Mouse (Mus musculus) MEL (cell line): ENCODE results near the gene Tnfsf15. TPM values are rescaled to one million over a fixed set of nuclear protein-coding genes. Genes with fewer than 3 reads are reported as not detected.

Experiments
- DNase-seq: peaks from one replicate; pipeline ENCODE4 v3.0.0; 2011; ENCODE audit warnings: low read depth, low spot score
- H3K27ac ChIP-seq: 2 replicates; pipeline ENCODE4 v1.5.1; 2012; ENCODE audit warnings: low read depth, mild to moderate bottlenecking, control low read depth, low read length, moderate library complexity; ENCODE audit not compliant: control insufficient read depth
- H3K27me3 ChIP-seq, 2 experiments: fragments of 150-350 bp in 1 of 2; sonication (generic) in 1 of 2; 2 replicates each; pipeline ENCODE4 v1.6.1; 2012; ENCODE audit warnings: low read length in 2 of 2, mild to moderate bottlenecking in 2 of 2, improper control_type of control experiment in 1 of 2, moderate library complexity in 1 of 2; ENCODE audit not compliant: insufficient read depth in 2 of 2, control insufficient read depth in 1 of 2
- H3K36me3 ChIP-seq, 2 experiments: 2 replicates each; pipeline ENCODE4 v1.6.1; 2012 to 2014; ENCODE audit warnings: low read length in 2 of 2, improper control_type of control experiment in 1 of 2, inconsistent platforms in 1 of 2, mild to moderate bottlenecking in 1 of 2; ENCODE audit not compliant: insufficient read depth in 2 of 2, control insufficient read depth in 1 of 2
- H3K4me1 ChIP-seq, 2 experiments: fragments of 150-350 bp in 1 of 2; sonication (generic) in 1 of 2; 2 replicates each; pipeline ENCODE4 v1.6.1; 2012; ENCODE audit warnings: low read length in 2 of 2, improper control_type of control experiment in 1 of 2, mild to moderate bottlenecking in 1 of 2; ENCODE audit not compliant: insufficient read depth in 2 of 2, control insufficient read depth in 1 of 2
- H3K4me3 ChIP-seq, 2 experiments: fragments of 150-350 bp in 1 of 2; sonication (generic) in 1 of 2; 2 replicates each; pipeline ENCODE4 v1.5.1; 2012; ENCODE audit warnings: low read depth in 2 of 2, low read length in 2 of 2, mild to moderate bottlenecking in 2 of 2, moderate library complexity in 2 of 2, control low read depth in 1 of 2, improper control_type of control experiment in 1 of 2; ENCODE audit not compliant: control insufficient read depth in 1 of 2, insufficient read depth in 1 of 2
- H3K79me2 ChIP-seq: 2 replicates; pipeline ENCODE4 v1.6.1; 2012; ENCODE audit warnings: mild to moderate bottlenecking, low read length, moderate library complexity; ENCODE audit not compliant: control insufficient read depth, poor library complexity, insufficient read depth
- H3K9ac ChIP-seq: 2 replicates; pipeline ENCODE4 v1.6.1; 2012; ENCODE audit warnings: low read depth, mild to moderate bottlenecking, control low read depth, low read length, moderate library complexity; ENCODE audit not compliant: control insufficient read depth, poor library complexity, severe bottlenecking
- H3K9me3 ChIP-seq: fragments of 150-350 bp; sonication (generic); replicated peaks from 2 replicates; pipeline ENCODE4 v1.6.1; 2012; ENCODE audit warnings: mild to moderate bottlenecking, low read length, improper control_type of control experiment, moderate library complexity; ENCODE audit not compliant: insufficient read depth
- CHD1 ChIP-seq: IDR thresholded peaks from 2 replicates; pipeline ENCODE4 v1.6.1; 2012; ENCODE audit warnings: low read depth, mild to moderate bottlenecking, inconsistent platforms, low read length, improper control_type of control experiment
- CHD2 ChIP-seq: IDR thresholded peaks from 2 replicates; pipeline ENCODE4 v1.6.1; 2011; ENCODE audit warnings: low read length, improper control_type of control experiment
- E2F4 ChIP-seq: IDR thresholded peaks from 2 replicates; pipeline ENCODE4 v1.6.1; 2011; ENCODE audit warnings: low read depth, low read length, improper control_type of control experiment, borderline replicate concordance
- ELF1 ChIP-seq: IDR thresholded peaks from 2 replicates; pipeline ENCODE4 v1.6.1; 2014; ENCODE audit warnings: low read depth, mild to moderate bottlenecking, inconsistent platforms, low read length, improper control_type of control experiment, moderate library complexity
- GABPA ChIP-seq: IDR thresholded peaks from 2 replicates; pipeline ENCODE4 v1.6.1; 2012; ENCODE audit warnings: low read depth, mild to moderate bottlenecking, inconsistent platforms, low read length, improper control_type of control experiment, moderate library complexity
- JUND ChIP-seq: IDR thresholded peaks from 2 replicates; pipeline ENCODE4 v1.6.1; 2011; ENCODE audit warnings: low read depth, mild to moderate bottlenecking, improper control_type of control experiment, low read length
- MAZ ChIP-seq: IDR thresholded peaks from 2 replicates; pipeline ENCODE4 v1.6.1; 2012; ENCODE audit warnings: low read depth, mild to moderate bottlenecking, inconsistent platforms, low read length, improper control_type of control experiment
- MXI1 ChIP-seq: IDR thresholded peaks from 2 replicates; pipeline ENCODE4 v1.6.1; 2011; ENCODE audit warnings: mild to moderate bottlenecking, low read depth, low read length, improper control_type of control experiment
- MYC ChIP-seq: IDR thresholded peaks from 2 replicates; pipeline ENCODE4 v1.6.1; 2011; ENCODE audit warnings: low read depth, mild to moderate bottlenecking, low read length, improper control_type of control experiment, moderate library complexity
- NELFE ChIP-seq: IDR thresholded peaks from 2 replicates; pipeline ENCODE4 v1.6.1; 2011; ENCODE audit warnings: low read depth, low read length, improper control_type of control experiment
- RCOR1 ChIP-seq: IDR thresholded peaks from 2 replicates; pipeline ENCODE4 v1.6.1; 2012; ENCODE audit warnings: low read depth, mild to moderate bottlenecking, inconsistent platforms, low read length, improper control_type of control experiment
- TCF12 ChIP-seq: IDR thresholded peaks from 2 replicates; pipeline ENCODE4 v1.6.1; 2014; ENCODE audit warnings: low read depth, mild to moderate bottlenecking, inconsistent platforms, low read length, improper control_type of control experiment, moderate library complexity
- USF2 ChIP-seq, 2 experiments: IDR thresholded peaks; 2 replicates each; pipeline ENCODE4 v1.6.1; 2011 to 2012; ENCODE audit warnings: improper control_type of control experiment in 2 of 2, low read length in 2 of 2, borderline replicate concordance in 1 of 2, inconsistent platforms in 1 of 2, low read depth in 1 of 2, mild to moderate bottlenecking in 1 of 2; ENCODE audit not compliant: insufficient read depth in 1 of 2
- ZMIZ1 ChIP-seq: IDR thresholded peaks from 2 replicates; pipeline ENCODE4 v1.6.1; 2012; ENCODE audit warnings: low read depth, mild to moderate bottlenecking, inconsistent platforms, low read length, improper control_type of control experiment, moderate library complexity
- polyA plus RNA-seq, 2 experiments: library from polyadenylated mRNA; stranded (reverse) in 1 of 2; unstranded in 1 of 2; fragments of >175 nt in 1 of 2; fragments of >200 nt in 1 of 2; gene quantifications; 2 replicates each; pipeline versions ENCODE4 v1.2.1 to v1.2.4; 2012; ENCODE audit warnings: low replicate concordance in 2 of 2, low read depth in 1 of 2; ENCODE audit not compliant: insufficient read length in 2 of 2, insufficient read depth in 1 of 2, missing spikeins in 1 of 2
- total RNA-seq: library from RNA; depleted of rRNA; stranded (reverse); fragments of 300-350 nt; gene quantifications from 2 replicates; pipeline ENCODE4 v1.2.3, GENCODE M21; 2012

The Tnfsf15 gene
- total and polyA plus RNA-seq, 3 experiments: not detected

- DNase-seq: no peak
- no peak overlapping the region for H3K27ac ChIP-seq
- H3K9me3 ChIP-seq: no peaks in the 10 kb centered on the region
- H3K36me3 ChIP-seq: no peaks in the 10 kb centered on the region
- H3K9ac ChIP-seq: no peak overlapping the region
- H3K4me3 ChIP-seq: no peak overlapping the region
- no peaks in the 10 kb centered on the region for H3K4me1 ChIP-seq
- H3K79me2 ChIP-seq: no peaks in the 10 kb centered on the region
- no peaks in the 10 kb centered on the region for H3K27me3 ChIP-seq
- TF ChIP-seq ELF1 (no peak), CHD2 (no peak), ZMIZ1 (no peak), NELFE (no peak), JUND (no peak), E2F4 (no peak), TCF12 (no peak), RCOR1 (no peak), GABPA (no peak), CHD1 (no peak), MAZ (no peak)
These were observed 33.0 kb downstream of the Tnfsf15 start for GRCm38 (mm10) chr4:63711886-63712285.

GRCm38 (mm10) chr4:63710431-63711220 is 34.3 kb downstream of the Tnfsf15 start:
- Histone ChIP-seq H3K79me2 (no peaks in the 10 kb centered on the region), H3K9me3 (no peaks in the 10 kb centered on the region), H3K27ac (no peak overlapping the region), H3K27me3 (no peaks in the 10 kb centered on the region), H3K36me3 (no peaks in the 10 kb centered on the region), H3K4me1 (no peaks in the 10 kb centered on the region), H3K4me3 (no peak overlapping the region), H3K9ac (no peak overlapping the region)
- no peak for DNase-seq
- no peak for TF ChIP-seq MYC
- no peak for TF ChIP-seq USF2 (IDR thresholded peaks at IDR 0.05; ENCODE audit: borderline replicate concordance in 1 of 2, insufficient read depth in 1 of 2, low read depth in 1 of 2, low read length in 2 of 2)
- TF ChIP-seq MXI1: no peak
